Mouse (Mus musculus) neutrophil, adult 59 days (primary cell): Measurements from ENCODE around the gene Gm6902. TPM values are rescaled to one million over a fixed set of nuclear protein-coding genes. Genes with fewer than 3 reads are reported as not detected.

ENCODE experiments used
- total RNA-seq, 2 experiments: library from RNA; stranded (reverse); gene quantifications; 1 replicate in 1 of 2; 2 replicates in 1 of 2; pipeline ENCODE4 v1.2.4; 2023

The Gm6902 gene
- total RNA-seq, result not detected

GRCm38 (mm10) chr7:23278800-23279199 lies at the start of gene Gm6902:
TSS of gene Gm6902 (minus strand) at chr7:23278900.

GRCm38 (mm10) chr7:23300892-23301291 lies 22.2 kb upstream of the Gm6902 start, which contains the start of gene Nlrp4e:
TSS of gene Nlrp4e (plus strand) at chr7:23301192.

GRCm38 (mm10) chr7:23251582-23251981 lies 27.1 kb downstream of the Gm6902 start, which contains the start of gene Vmn1r166:
TSS of gene Vmn1r166 (minus strand) at chr7:23251682.

Other genes with a start within 250 kb of the Gm6902 start
- gene Vmn1r163, start 223.4 kb downstream of the Gm6902 start, total RNA-seq, result not detected
- gene Gm8720, start 211.4 kb downstream of the Gm6902 start, total RNA-seq, result not detected
- not detected for gene Gm10662, start 134.4 kb downstream of the Gm6902 start, total RNA-seq
- gene Vmn1r165, start 61.6 kb downstream of the Gm6902 start, total RNA-seq, result not detected
- gene Vmn1r166, start 27.2 kb downstream of the Gm6902 start, total RNA-seq, result not detected
- gene Nlrp4e, start 22.3 kb upstream of the Gm6902 start, total RNA-seq, result not detected
- gene Nlrp5, start 107.0 kb upstream of the Gm6902 start, total RNA-seq, result not detected
- gene Vmn1r167, start 228.3 kb upstream of the Gm6902 start, total RNA-seq, result not detected